Mouse (Mus musculus): ENCODE data around the gene Htr6.

- TF ChIP-seq CTCF (IDR thresholded peaks at IDR 0.05; ENCODE audit: low read depth, low read length) (no peak), EP300 (IDR thresholded peaks at IDR 0.05; ENCODE audit: insufficient read depth, low read depth, low read length) (no peak)
These were observed 22.0 kb downstream of the Htr6 start for GRCm38 (mm10) chr4:139053391-139053790.

All from ES-Bruce4 (cell line).